Mouse (Mus musculus): ENCODE data around the gene Rhoh. TPM values are rescaled to one million over a fixed set of nuclear protein-coding genes. Genes with fewer than 3 reads are reported as not detected.

The Rhoh gene
- total and polyA plus RNA-seq, 3 experiments = 0.52 to 0.92 (median 0.55) TPM

DNA sequence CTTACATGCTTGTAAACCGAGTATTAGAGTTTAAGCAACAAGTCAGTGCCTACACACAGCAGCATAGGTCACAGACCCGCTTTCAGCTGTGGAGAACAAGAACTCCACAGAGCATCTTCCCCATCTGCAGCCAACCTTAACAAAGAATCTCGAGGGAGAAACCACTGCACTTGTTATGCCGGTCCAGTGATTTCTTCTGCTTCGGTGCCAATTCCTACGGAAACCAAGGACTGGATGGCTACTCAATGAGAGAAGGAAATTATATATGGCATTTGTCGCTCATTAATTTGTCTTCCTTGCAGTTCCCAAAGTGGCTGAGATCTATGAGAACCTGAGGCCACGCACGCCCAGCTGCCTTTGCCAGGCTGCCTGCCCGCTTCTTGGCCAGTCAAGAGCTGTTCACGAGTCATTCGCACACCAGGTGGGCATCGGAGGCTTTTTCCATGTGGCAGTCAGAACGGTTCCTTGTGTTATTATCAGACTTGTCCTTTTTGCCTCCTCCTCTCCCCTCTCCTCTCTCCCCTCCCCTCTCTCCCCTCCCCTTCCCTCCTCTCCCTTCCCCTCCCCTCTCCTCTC, 30.3 kb downstream of the Rhoh start:
- TF ChIP-seq CTCF (IDR thresholded peaks at IDR 0.05) (no peak), EP300 (IDR thresholded peaks at IDR 0.05; ENCODE audit: insufficient read depth, low read depth, low read length) (no peak), POLR2A (IDR thresholded peaks at IDR 0.05; ENCODE audit: insufficient read depth, low read depth, low read length) (no peak)
- intact Hi-C loops (cut with DNase I) = no loop called here
- no peak for DNase-seq
- Histone ChIP-seq H3K4me1 (ENCODE audit: control insufficient read depth, insufficient read depth, low read length) (no peaks in the 10 kb centered on the region), H3K36me3 (ENCODE audit: control insufficient read depth, insufficient read depth, low read length) (no peaks in the 10 kb centered on the region), H3K27ac (no peak overlapping the region), H3K79me2 (replicated peaks; ENCODE audit: control insufficient read depth, insufficient read depth, low read length) (no peaks in the 10 kb centered on the region), H3K4me3 (no peak overlapping the region), H3K27me3 (ENCODE audit: control insufficient read depth, insufficient read depth, low read length) (no peaks in the 10 kb centered on the region), H3K9ac (ENCODE audit: low read depth, low read length) (no peak overlapping the region)
- 88% methylated on average over 14 of the region's 14 CpGs for WGBS

- Histone ChIP-seq H3K4me3 (no peak overlapping the region), H3K4me1 (ENCODE audit: control insufficient read depth, insufficient read depth, low read length) (no peaks in the 10 kb centered on the region), H3K79me2 (replicated peaks; ENCODE audit: control insufficient read depth, insufficient read depth, low read length) (no peaks in the 10 kb centered on the region), H3K9ac (ENCODE audit: low read depth, low read length) (no peak overlapping the region), H3K27ac (no peak overlapping the region), H3K27me3 (ENCODE audit: control insufficient read depth, insufficient read depth, low read length) (no peaks in the 10 kb centered on the region), H3K36me3 (ENCODE audit: control insufficient read depth, insufficient read depth, low read length) (no peaks in the 10 kb centered on the region)
- DNase-seq = no peak
- TF ChIP-seq POLR2A (IDR thresholded peaks at IDR 0.05; ENCODE audit: insufficient read depth, low read depth, low read length) (no peak), EP300 (IDR thresholded peaks at IDR 0.05; ENCODE audit: insufficient read depth, low read depth, low read length) (no peak), CTCF (IDR thresholded peaks at IDR 0.05) (no peak)
- 66% methylated on average over 6 of the region's 6 CpGs for WGBS
- intact Hi-C loops (cut with DNase I) = no loop called here
Observed at GRCm38 (mm10) chr5:65895121-65895692, 34.2 kb downstream of the Rhoh start.

- no peak overlapping the region for H3K27ac ChIP-seq
- H3K9ac ChIP-seq (ENCODE audit: low read depth, low read length) = no peak overlapping the region
- 66% methylated on average over 7 of the region's 7 CpGs for WGBS
- TF ChIP-seq POLR2A (IDR thresholded peaks at IDR 0.05; ENCODE audit: insufficient read depth, low read depth, low read length) (no peak), EP300 (IDR thresholded peaks at IDR 0.05; ENCODE audit: insufficient read depth, low read depth, low read length) (no peak), CTCF (IDR thresholded peaks at IDR 0.05) (no peak)
- H3K4me1 ChIP-seq (ENCODE audit: control insufficient read depth, insufficient read depth, low read length) = no peaks in the 10 kb centered on the region
- H3K4me3 ChIP-seq = no peak overlapping the region
- no peaks in the 10 kb centered on the region for H3K79me2 ChIP-seq (replicated peaks; ENCODE audit: control insufficient read depth, insufficient read depth, low read length)
- intact Hi-C loops (cut with DNase I) = no loop called here
- no peaks in the 10 kb centered on the region for H3K27me3 ChIP-seq (ENCODE audit: control insufficient read depth, insufficient read depth, low read length)
- no peak for DNase-seq
- no peaks in the 10 kb centered on the region for H3K36me3 ChIP-seq (ENCODE audit: control insufficient read depth, insufficient read depth, low read length)
Observed at GRCm38 (mm10) chr5:65895764-65896163, 34.8 kb downstream of the Rhoh start.

DNA sequence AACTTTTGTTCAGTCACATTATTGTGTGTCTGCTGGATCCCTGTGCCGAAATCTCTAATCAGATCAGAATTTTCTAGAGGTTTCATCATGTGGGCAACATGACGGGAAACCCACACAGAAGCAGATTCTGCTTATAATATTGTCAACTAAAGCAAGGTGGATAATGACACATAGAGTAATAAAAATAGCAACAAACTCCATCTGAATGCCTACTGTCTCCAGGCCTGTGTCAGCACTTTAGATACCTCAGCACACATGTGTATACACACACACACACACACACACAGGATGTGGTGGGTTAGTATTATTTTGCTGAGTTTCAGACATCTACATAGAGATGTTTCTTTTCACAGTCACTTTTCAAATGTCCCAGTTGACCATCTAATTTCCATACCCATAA, 36.7 kb downstream of the Rhoh start:
- Histone ChIP-seq H3K36me3 (ENCODE audit: control insufficient read depth, insufficient read depth, low read length) (no peaks in the 10 kb centered on the region), H3K9ac (ENCODE audit: low read depth, low read length) (no peak overlapping the region), H3K27ac (no peak overlapping the region), H3K4me3 (no peak overlapping the region), H3K79me2 (replicated peaks; ENCODE audit: control insufficient read depth, insufficient read depth, low read length) (no peaks in the 10 kb centered on the region), H3K4me1 (ENCODE audit: control insufficient read depth, insufficient read depth, low read length) (no peaks in the 10 kb centered on the region), H3K27me3 (ENCODE audit: control insufficient read depth, insufficient read depth, low read length) (no peaks in the 10 kb centered on the region)
- DNase-seq = no peak
- TF ChIP-seq EP300 (IDR thresholded peaks at IDR 0.05; ENCODE audit: insufficient read depth, low read depth, low read length) (no peak), POLR2A (IDR thresholded peaks at IDR 0.05; ENCODE audit: insufficient read depth, low read depth, low read length) (no peak), CTCF (IDR thresholded peaks at IDR 0.05) (no peak)
- intact Hi-C loops (cut with DNase I) = no loop called here
- 79% methylated on average over 2 of the region's 2 CpGs for WGBS

- TF ChIP-seq CTCF (IDR thresholded peaks at IDR 0.05) (no peak), POLR2A (IDR thresholded peaks at IDR 0.05; ENCODE audit: insufficient read depth, low read depth, low read length) (no peak), EP300 (IDR thresholded peaks at IDR 0.05; ENCODE audit: insufficient read depth, low read depth, low read length) (no peak)
- no peaks in the 10 kb centered on the region for H3K4me1 ChIP-seq (ENCODE audit: control insufficient read depth, insufficient read depth, low read length)
- intact Hi-C loops (cut with DNase I) = no loop called here
- no peak overlapping the region for H3K4me3 ChIP-seq
- no peak overlapping the region for H3K27ac ChIP-seq
- H3K27me3 ChIP-seq (ENCODE audit: control insufficient read depth, insufficient read depth, low read length) = no peaks in the 10 kb centered on the region
- no peaks in the 10 kb centered on the region for H3K36me3 ChIP-seq (ENCODE audit: control insufficient read depth, insufficient read depth, low read length)
- DNase-seq = no peak
- WGBS = 81% methylated on average over 3 of the region's 3 CpGs
- H3K9ac ChIP-seq (ENCODE audit: low read depth, low read length) = no peak overlapping the region
- H3K79me2 ChIP-seq (replicated peaks; ENCODE audit: control insufficient read depth, insufficient read depth, low read length) = no peaks in the 10 kb centered on the region
Observed at GRCm38 (mm10) chr5:65898683-65899082, 37.7 kb downstream of the Rhoh start.

GRCm38 (mm10) chr5:65900113-65900512, 39.1 kb downstream of the Rhoh start:
- TF ChIP-seq POLR2A (IDR thresholded peaks at IDR 0.05; ENCODE audit: insufficient read depth, low read depth, low read length) (no peak), CTCF (IDR thresholded peaks at IDR 0.05) (no peak), EP300 (IDR thresholded peaks at IDR 0.05; ENCODE audit: insufficient read depth, low read depth, low read length) (no peak)

More at GRCm38 (mm10) chr5:65900113-65900512, 39.1 kb downstream of the Rhoh start:
- DNase-seq = no peak
- Histone ChIP-seq H3K27ac (no peak overlapping the region), H3K79me2 (replicated peaks; ENCODE audit: control insufficient read depth, insufficient read depth, low read length) (no peaks in the 10 kb centered on the region), H3K4me1 (ENCODE audit: control insufficient read depth, insufficient read depth, low read length) (no peaks in the 10 kb centered on the region), H3K9ac (ENCODE audit: low read depth, low read length) (no peak overlapping the region), H3K36me3 (ENCODE audit: control insufficient read depth, insufficient read depth, low read length) (no peaks in the 10 kb centered on the region), H3K27me3 (ENCODE audit: control insufficient read depth, insufficient read depth, low read length) (no peaks in the 10 kb centered on the region), H3K4me3 (no peak overlapping the region)
- WGBS = 91% methylated on average over 6 of the region's 6 CpGs
- intact Hi-C loops (cut with DNase I) = no loop called here
